Mouse (Mus musculus) frontal cortex, postnatal 36 days (tissue): ENCODE measurements around the gene Pde4dip.

Source experiments
- DNase-seq, 2 experiments: peaks; one replicate each; pipeline ENCODE4 v3.0.0; 2022; ENCODE audit warnings: low spot score in 2 of 2

The Pde4dip gene

DNA sequence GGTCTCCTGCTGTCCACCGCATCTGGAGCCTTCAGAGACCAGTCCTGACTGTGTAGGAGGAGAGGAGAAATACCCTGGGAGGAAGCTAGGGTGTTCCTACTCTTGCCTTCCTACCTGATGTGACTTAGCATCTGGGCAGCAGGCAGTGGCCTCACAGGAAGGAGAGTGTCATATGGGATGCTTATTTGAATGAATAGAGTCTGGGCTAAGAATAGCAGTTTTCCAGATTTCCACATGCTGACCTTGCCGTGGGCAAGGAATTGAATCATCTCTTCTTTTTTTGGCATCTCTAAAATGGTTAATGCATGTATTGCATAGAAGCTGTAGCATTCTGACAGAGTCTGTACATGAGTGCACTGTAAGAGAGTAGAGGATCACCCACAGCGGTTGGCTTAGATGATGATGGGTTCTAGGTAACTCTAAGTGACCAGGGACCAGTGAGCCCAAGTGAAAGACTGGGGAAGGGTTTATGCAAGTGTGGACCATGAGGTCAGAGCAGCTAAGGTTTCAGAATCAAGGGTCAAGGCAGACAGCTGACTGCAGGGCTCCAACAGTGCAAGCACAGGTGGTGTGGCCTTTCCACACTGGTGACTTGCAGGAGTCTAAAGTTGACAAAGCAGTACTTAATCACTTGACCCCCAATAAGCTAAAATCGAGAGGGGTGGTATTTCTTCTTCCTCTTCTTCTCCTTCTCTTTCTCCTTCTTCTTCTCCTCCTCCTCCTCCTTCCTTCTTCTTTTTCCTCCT is 202.0 kb downstream of the Pde4dip start:
- DNase-seq, result no peak

DNA sequence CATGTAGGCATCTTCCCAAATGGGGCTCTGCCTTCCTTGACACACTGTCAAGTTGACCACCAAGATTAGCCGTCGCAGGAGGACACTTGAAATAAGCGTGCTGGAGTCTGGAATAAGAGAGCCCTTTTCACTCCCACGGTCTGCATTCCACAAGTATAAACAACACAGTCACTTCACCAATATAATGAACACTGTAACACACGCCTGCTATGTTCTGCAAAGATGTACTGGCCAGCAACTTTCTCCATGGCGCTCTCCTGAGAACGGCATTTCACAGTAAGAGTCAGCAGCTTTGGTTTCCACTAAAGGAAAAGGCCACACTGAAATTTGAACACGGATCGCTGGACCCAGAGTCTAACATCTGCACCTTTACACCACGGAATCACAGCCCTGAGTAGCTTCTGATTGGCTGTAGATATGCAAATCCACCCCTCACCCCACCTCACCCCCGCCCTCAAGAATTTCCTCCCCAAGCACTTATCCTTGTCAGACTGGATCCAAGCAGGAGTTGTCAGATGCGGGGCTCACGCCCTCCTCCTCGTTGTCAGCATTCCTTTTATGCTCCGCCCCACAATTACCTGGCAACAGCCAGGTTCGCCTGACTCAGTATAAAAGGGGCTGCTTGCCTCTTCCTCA is 204.8 kb downstream of the Pde4dip start:
- no peak for DNase-seq

DNA sequence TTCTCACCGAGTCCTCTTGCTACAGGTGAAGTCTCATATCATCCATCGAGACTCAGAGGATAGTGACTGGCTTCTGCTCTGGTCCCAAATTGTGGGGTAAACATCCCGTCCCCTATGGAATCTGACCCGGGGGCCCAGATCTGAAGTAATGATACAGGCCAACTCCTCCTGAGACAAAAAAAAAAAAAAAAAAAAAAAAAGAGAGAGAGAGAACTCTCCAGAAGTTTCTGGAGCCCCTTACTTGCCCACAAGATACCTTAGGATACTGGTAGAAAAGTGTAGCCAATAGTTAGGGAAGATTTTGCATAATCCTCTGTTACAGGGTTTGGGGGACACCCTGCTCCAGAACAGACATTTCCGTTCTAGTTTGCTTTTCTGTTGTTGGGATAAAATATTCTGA is 205.9 kb downstream of the Pde4dip start:
- DNase-seq, result no peak

- DNase-seq, result no peak
These were observed 206.4 kb downstream of the Pde4dip start for GRCm38 (mm10) chr3:97682159-97682502.

DNA sequence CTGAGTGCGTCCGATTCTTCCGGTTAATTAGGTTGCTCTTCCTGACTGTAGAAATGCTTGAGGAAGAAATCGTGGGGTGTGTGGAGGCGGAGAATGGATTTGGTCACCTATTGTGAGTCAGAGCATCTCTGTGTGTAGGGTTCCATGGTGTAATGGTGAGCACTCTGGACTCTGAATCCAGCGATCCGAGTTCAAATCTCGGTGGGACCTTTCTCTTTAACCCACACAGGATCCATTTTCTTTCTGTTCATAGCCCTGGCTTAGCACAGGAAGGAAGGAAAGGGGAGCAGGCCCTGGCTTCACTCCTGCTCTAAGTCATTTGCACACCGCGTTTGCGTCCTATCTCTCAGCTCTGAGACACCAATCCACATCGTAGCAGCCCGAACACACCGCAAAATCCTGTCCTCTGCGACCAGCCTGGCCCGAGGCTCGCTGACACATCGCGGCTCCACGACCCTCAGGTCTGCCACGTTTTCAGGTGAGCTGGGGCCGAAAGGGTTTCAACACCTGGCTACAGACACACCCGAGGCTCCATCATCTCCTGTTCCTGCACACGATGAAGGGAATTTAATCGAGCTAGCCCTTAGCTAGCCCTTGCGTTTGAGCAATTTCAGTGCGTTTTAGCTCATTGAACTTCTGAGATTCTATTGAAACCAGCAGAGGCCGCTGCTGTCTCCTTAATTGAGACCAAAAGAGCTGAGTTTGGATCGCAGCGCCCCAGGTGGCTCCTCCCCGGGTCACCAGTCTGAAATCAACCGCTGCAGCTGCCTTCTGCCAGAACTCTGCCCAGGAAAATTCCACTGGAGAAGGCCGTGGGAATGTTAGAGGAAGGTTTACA is 207.0 kb downstream of the Pde4dip start:
- DNase-seq, result peak; percentile 77 to 79

GRCm38 (mm10) chr3:97680631-97681320 is 207.7 kb downstream of the Pde4dip start:
- DNase-seq, result peak; percentile 77 to 84

DNA sequence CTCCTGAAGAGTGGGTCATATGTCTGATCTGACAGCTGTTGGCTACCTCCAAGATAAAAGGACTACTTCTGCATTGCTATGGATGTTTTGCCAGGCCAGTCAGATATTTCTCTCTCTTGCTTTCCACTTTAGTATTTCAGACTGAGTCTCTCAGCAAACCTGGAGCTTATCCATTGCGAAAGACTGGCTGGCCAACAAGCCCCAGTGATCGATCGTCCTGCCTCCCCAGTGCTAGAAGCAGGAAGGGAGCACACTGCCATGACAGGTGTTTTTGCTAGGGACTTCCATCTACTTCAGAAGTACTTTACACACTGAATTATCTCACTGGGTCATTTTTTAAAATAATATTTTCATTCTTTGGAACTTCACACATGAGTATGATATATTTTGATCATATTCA is 210.1 kb downstream of the Pde4dip start:
- DNase-seq, result no peak

GRCm38 (mm10) chr3:97676126-97676525 is 212.4 kb downstream of the Pde4dip start:
- DNase-seq, result no peak

- no peak for DNase-seq
These were observed 213.8 kb downstream of the Pde4dip start, which contains the start of gene Gm17651 for GRCm38 (mm10) chr3:97674644-97675110. TSS of gene Gm17651 (minus strand) at chr3:97674694.

GRCm38 (mm10) chr3:97667093-97667675 is 221.3 kb downstream of the Pde4dip start:
- no peak for DNase-seq

GRCm38 (mm10) chr3:97666154-97666553 is 222.4 kb downstream of the Pde4dip start:
- DNase-seq, result no peak

DNA sequence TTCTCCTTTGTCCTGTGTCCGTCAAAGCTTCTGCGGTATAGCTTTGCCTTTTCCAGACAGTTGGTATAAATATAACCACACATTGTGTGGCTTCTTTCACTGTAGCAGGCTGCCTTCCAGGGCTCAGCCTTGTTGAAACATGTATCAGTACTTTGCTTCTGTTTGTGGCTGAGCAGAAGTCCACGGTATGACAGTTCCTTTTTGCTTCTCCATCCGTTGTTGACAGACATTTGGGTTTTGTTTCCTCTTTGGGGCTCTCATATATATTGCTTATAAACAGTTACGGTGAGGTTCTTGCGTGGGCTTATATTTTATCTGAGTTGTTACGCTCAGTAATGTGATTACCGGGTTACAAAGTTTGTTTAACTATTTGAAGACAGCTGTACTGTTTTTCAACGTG is 223.0 kb downstream of the Pde4dip start:
- DNase-seq, result no peak

DNA sequence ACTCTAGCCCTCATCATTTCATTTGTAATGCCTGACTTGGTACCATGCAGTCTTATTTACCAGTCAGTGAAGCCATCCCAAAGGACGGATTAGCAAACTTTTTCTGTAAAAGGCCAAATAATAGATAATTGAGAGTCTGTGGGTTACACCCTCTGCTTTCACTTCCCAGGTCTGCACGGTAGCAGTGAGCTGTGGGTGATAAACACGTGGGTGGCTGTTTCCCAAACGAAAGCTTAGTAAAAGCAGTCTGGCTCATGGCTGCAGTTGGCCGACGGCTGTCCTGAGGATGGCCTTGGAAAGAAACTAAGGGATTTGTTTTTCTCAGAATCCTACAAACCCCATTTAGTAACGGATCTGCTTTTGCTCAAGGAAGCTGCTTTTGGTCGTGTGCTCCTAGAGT is 227.3 kb downstream of the Pde4dip start:
- no peak for DNase-seq

DNA sequence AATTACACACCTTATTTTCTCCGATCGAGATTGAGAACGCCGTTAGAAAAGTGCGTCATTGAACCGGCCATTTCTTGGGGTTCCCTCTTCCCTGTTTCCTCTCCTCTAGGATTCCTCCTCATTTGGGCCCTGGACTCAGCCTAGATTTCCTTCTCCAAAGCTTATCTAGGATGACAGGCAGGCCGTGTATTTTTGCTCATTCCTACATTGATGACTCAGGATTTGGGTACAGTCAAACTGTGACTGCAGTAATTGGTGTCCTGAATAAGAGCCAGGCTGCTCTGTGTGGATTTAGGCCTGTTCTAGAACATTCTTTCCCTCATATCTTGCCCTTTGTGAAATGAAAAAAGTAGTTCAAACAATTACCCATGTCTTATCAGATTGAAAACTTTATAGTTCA is 228.8 kb downstream of the Pde4dip start:
- DNase-seq, result no peak

GRCm38 (mm10) chr3:97658426-97659193 is 229.9 kb downstream of the Pde4dip start:
- DNase-seq, result peak in 1 of 2 experiments; percentile 24

DNA sequence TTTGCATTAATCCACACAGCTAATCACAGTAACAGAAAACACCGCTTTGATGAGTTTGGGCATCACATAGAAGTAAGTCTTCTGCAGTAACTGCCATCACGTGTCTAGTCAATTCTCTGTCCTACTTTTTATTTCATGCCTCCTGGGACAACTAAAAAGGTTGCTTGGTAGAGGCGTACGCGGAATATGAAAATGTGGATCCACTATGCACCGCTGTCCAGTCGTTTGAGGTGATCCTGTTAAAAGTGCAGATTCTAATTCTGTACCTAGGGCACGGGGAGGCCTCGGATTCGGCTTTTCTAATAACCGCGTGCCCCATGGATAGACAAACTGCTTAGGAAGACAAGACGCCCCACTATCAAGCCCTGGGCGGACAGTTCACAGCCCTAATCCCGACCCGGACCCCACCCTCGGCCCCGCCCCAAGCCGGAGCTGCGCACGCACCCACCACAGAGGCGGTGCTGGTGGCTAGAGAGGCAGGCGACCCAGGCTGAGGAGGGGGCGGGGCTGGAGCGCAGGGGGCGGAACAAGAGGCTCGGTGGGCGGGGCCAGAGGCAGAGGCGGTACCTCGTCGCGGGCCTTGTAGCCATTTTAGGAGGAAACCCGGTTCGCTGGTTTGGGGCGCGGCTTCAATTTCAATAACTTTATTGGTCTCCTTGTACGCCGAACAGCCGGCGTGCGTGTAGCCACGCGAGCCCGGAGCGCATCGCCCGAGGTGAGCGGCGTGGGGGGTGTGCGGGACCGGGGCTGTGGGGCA is 230.7 kb downstream of the Pde4dip start, which contains the start of gene Prkab2:
Gene Prkab2, plus strand, starts transcription at position 539 of the 757 bp plus-strand sequence.
- DNase-seq, result peak; percentile 97 to 99

- DNase-seq, result no peak
These were observed 233.6 kb downstream of the Pde4dip start for GRCm38 (mm10) chr3:97654901-97655300.

- no peak for DNase-seq
These were observed 234.7 kb downstream of the Pde4dip start for GRCm38 (mm10) chr3:97653781-97654180.

GRCm38 (mm10) chr3:97651604-97652003 is 236.9 kb downstream of the Pde4dip start:
- DNase-seq, result no peak

- no peak for DNase-seq
These were observed 239.0 kb downstream of the Pde4dip start for GRCm38 (mm10) chr3:97649469-97649868.
